Mouse (Mus musculus) heart, adult 18-20 months (tissue): ENCODE measurements around the gene Lrrfip2. TPM values are rescaled to one million over a fixed set of nuclear protein-coding genes. Genes with fewer than 3 reads are reported as not detected.

Source experiments
- DNase-seq, 2 experiments: peaks; one replicate each; pipeline ENCODE4 v3.0.0; 2021 to 2022; ENCODE audit warnings: mixed read lengths in 1 of 2
- total RNA-seq, 2 experiments: library from RNA; stranded (reverse); gene quantifications; 2 replicates each; pipeline ENCODE4 v1.2.3; 2021

Lrrfip2 gene
- total RNA-seq, 2 experiments from 2014 or later, result 87.3 to 89.0 TPM

- no peak for DNase-seq
These were observed 104.2 kb downstream of the Lrrfip2 start for GRCm38 (mm10) chr9:111221580-111221979.

DNA sequence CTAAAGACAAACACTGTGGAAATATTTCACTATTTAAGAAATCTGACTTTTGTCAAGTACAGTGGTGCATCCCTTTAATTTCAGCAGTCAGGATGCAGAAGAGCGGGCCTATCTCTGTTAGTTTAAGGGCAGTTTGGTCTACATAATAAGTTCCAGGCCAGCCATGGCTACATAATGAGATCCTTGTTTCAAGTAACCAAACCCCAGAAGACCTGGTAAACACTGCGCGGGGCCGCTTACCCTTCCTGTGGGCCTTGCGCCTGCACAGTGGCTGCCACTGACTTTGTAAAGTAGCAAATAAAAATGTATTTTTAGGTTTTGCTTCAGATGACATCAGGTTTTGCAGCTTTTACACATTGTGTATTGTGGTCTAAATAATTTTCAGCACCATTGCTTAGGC, 106.0 kb downstream of the Lrrfip2 start:
- DNase-seq, result no peak

DNA sequence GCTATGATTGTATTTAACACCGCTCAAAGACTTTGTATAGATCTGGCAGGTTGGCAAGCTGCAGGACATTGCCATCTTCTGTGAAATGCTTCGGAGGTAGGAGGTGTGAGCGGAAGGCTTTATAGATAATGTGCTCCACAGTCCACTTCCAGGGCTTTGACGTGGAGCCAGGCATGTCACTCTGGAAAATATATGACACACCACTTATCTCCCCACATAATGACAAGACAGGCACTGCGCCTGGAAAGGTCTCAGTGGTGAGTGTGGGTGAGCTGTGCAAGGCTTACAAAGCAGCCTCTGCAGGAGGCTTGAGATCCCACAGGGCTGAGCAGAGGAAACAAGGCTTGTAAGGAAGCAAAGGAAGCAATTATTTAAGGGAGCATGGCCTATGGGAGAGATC, 111.1 kb downstream of the Lrrfip2 start:
- peak; percentile 50 to 51 for DNase-seq

DNA sequence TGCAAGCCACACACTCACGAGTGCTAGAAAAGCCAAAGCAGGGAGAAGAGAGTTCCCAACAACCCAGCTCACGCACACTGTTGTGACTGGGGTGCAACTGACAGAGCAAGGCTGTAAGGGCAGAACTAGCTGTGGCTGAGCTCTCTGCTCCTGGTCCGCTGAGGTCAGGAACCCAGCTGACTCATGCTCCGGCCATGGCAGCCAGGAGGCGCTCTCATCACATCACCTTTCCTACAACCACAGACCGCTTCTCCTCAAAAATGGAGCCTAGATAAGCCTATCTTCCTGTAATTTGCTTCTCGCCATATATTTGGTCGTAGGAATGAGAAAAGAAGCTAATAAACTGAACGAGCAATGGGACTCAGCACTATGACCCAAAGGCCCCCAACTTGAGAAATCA, 117.3 kb downstream of the Lrrfip2 start:
- DNase-seq, result no peak

GRCm38 (mm10) chr9:111237726-111238125, 120.3 kb downstream of the Lrrfip2 start:
- DNase-seq, result no peak

DNA sequence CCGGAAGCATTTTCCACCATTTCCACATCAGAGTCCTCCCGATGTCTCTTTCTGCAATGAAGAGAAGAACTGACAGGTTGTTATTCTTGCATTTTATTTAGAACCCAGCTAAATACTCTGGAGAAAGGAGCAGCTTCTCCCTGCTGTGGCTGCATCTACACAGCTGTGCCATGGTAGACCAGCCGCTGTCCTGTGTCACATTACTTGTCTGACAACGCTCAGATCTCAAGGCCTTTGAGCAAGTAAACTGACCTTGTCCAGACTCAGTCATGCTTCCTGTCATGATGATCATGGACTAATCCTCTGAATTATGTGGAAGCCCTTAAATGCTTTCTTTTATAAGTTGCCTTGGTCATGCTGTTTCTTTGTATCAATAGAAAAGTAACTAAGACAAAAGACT, 122.4 kb downstream of the Lrrfip2 start:
- no peak for DNase-seq

GRCm38 (mm10) chr9:111243384-111243783, 126.0 kb downstream of the Lrrfip2 start:
- DNase-seq, result no peak

GRCm38 (mm10) chr9:111245546-111245945, 128.2 kb downstream of the Lrrfip2 start:
- DNase-seq, result no peak

GRCm38 (mm10) chr9:111247682-111248246, 130.4 kb downstream of the Lrrfip2 start:
- DNase-seq, result peak; percentile 12 to 37

DNA sequence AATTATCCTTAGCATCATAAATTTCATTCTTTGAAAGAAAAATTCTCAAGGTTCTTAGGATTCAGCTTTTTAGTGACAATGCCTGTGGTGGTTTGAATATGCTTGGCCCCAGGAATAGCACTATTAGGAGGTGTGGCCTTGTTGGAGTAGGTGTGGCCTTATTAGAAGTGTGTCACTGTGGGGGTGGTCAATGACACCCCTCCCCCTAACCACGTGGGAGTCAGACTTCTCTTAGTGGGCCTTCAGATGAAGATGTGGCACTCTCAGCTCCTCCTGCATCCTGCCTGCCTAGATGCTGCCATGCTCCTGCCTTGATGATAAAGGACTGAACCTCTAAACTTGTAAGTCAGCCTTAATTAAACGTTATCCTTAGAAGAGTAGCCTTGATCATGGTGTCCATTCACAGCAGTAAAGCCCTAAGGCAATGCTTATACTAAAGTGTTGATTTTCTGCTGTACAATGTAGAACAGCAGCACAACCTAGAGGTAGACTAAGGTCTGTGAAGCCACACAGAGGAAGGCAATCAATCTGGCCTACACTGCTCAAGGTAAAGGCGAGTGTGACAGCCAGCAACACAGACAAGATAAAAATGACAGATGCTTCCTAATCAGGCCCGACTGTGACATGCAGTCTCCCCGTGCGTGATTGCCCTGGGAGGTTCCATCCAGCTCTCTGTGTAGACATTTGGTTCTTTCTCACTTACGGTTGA, 134.9 kb downstream of the Lrrfip2 start:
- no peak for DNase-seq

- DNase-seq, result peak; percentile 62 to 67
These were observed 143.1 kb downstream of the Lrrfip2 start for GRCm38 (mm10) chr9:111260360-111260985.

- no peak for DNase-seq
These were observed 144.0 kb downstream of the Lrrfip2 start for GRCm38 (mm10) chr9:111261356-111261755.

- DNase-seq, result no peak
These were observed 150.6 kb downstream of the Lrrfip2 start for GRCm38 (mm10) chr9:111267998-111268397.

- no peak for DNase-seq
These were observed 153.2 kb downstream of the Lrrfip2 start for GRCm38 (mm10) chr9:111270606-111271005.

- no peak for DNase-seq
These were observed 153.7 kb downstream of the Lrrfip2 start for GRCm38 (mm10) chr9:111271056-111271433.

DNA sequence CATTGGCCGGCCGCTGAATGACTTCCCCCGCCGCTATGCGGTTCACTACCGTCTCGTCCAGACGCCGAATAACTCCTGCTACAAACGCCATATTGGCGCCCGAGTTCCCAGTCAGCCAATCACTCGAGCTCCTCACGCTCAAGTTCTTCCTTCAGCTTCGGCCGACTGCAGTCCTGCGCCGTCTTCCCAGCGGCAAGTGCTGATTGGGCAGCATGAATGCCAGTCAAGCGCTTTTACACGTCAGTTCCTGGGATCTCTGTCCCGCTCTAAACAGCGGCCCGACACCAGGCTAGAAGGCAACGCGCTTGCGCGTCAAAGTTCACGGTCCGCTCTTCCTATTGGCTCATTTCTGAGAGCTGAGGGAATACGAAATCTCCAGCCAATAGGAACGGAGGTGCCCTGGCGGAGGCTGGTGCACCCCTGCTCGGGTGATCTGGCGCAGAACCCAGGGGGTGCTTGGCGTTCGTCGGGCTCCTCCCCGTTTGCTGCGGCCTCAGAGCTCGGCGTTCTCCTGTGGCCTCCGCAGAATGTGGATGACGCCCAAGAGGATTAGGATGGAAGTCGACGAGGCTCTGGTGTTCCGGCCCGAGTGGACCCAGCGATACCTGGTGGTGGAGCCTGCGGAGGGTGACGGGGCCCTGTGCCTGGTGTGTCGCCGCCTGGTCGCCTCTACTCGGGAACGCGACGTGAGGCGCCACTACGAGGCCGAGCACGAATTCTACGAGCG, 154.2 kb downstream of the Lrrfip2 start, which contains the start of the genes Mlh1 and Epm2aip1:
Gene Mlh1, minus strand, starts transcription at position 358 of the 727 bp plus-strand sequence.
Gene Epm2aip1, plus strand, starts transcription at position 496 of the 727 bp plus-strand sequence.
- peak; percentile 100 for DNase-seq

- DNase-seq, result no peak
These were observed 155.0 kb downstream of the Lrrfip2 start for GRCm38 (mm10) chr9:111272356-111272755.

DNA sequence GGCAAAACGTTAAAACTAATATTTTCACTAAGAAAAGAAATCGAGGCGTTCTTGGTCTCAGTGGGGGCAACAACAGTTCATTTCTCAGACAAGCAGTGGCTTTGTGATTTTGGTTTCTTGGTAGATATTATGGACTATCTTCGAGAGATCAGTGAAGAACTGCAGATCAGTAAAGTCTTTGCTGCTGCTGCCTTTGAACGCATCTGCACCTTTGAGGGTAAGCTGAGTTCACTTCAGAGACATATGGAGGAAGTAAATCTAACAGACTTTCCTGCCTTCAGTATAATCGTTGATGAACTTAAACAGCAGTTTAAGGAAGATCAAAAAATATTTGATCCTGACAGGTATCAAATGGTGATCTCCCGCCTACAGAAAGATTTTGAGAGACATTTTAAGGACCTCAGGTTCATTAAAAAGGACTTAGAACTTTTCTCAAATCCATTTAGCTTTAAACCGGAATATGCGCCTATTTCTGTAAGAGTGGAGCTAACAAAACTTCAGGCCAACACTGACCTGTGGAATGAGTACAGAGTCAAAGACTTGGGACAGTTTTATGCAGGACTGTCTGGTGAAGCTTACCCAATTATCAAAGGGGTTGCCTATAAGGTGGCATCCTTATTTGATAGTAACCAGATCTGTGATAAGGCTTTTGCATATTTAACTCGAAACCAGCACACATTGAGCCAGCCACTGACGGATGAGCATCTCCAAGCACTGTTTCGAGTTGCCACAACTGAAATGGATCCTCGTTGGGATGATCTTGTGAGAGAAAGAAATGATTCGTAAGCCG, 155.8 kb downstream of the Lrrfip2 start:
- DNase-seq, result no peak

- no peak for DNase-seq
These were observed 156.6 kb downstream of the Lrrfip2 start for GRCm38 (mm10) chr9:111273958-111274357.

GRCm38 (mm10) chr9:111275156-111275555, 157.8 kb downstream of the Lrrfip2 start:
- DNase-seq, result peak in 1 of 2 experiments; percentile 22
